Mouse (Mus musculus) intestine, embryonic 16.5 days (tissue): ENCODE measurements around the gene Cox17. TPM values are rescaled to one million over a fixed set of nuclear protein-coding genes. Genes with fewer than 3 reads are reported as not detected.

Source experiments
- ATAC-seq: fragments of 200-750 bp; cut with Nextera tagmentation; 2 replicates; pipeline ENCODE4 v1.8.0; 2017; ENCODE audit warnings: moderate TSS enrichment, moderate library complexity
- H3K27ac ChIP-seq: fragments of 300-500 bp; sonication (generic); 2 replicates; pipeline ENCODE4 v1.5.1; 2014; ENCODE audit warnings: mild to moderate bottlenecking, low read length
- H3K27me3 ChIP-seq: fragments of 300-500 bp; sonication (generic); replicated peaks from 2 replicates; pipeline ENCODE4 v1.6.1; 2014; ENCODE audit warnings: low read length, control low read depth, mixed read lengths; ENCODE audit not compliant: control insufficient read depth, insufficient read depth
- H3K36me3 ChIP-seq: fragments of 300-500 bp; sonication (generic); 2 replicates; pipeline ENCODE4 v1.6.1; 2014; ENCODE audit warnings: low read length, control low read depth; ENCODE audit not compliant: control insufficient read depth, insufficient read depth
- H3K4me1 ChIP-seq: fragments of 300-500 bp; sonication (generic); 2 replicates; pipeline ENCODE4 v1.6.1; 2014; ENCODE audit warnings: low read length, control low read depth, mixed read lengths; ENCODE audit not compliant: control insufficient read depth, insufficient read depth
- H3K4me2 ChIP-seq: fragments of 300-500 bp; sonication (generic); 2 replicates; pipeline ENCODE4 v1.6.1; 2014; ENCODE audit warnings: low read depth, low read length, control low read depth
- H3K4me3 ChIP-seq: fragments of 300-500 bp; sonication (generic); 2 replicates; pipeline ENCODE4 v1.5.1; 2014; ENCODE audit warnings: mild to moderate bottlenecking, low read length
- H3K9ac ChIP-seq: fragments of 300-500 bp; sonication (generic); 2 replicates; pipeline ENCODE4 v1.6.1; 2014; ENCODE audit warnings: low read depth, low read length
- H3K9me3 ChIP-seq: fragments of 300-500 bp; sonication (generic); 2 replicates; pipeline ENCODE4 v1.6.1; 2016; ENCODE audit warnings: low read length, control low read depth; ENCODE audit not compliant: control insufficient read depth
- WGBS: fragments of 180-500 bp; shearing (Covaris S2); extraction: QIAGEN DNeasy Blood & Tissue Kit; methylation state at CpG from one replicate; pipeline ENCODE4 v1.1.7; 2014; 5-methylcytosine and 5-hydroxymethylcytosine counted together
- polyA plus RNA-seq: library from polyadenylated mRNA; unstranded; fragments of >200 nt; fragmentation: Nextera tagmentation; extraction: Ambion mirVana; gene quantifications from 2 replicates; pipeline ENCODE4 v1.2.1, GENCODE M21; 2015

The Cox17 gene
- polyA plus RNA-seq, 1 experiment from 2014 or later = 223 TPM

DNA sequence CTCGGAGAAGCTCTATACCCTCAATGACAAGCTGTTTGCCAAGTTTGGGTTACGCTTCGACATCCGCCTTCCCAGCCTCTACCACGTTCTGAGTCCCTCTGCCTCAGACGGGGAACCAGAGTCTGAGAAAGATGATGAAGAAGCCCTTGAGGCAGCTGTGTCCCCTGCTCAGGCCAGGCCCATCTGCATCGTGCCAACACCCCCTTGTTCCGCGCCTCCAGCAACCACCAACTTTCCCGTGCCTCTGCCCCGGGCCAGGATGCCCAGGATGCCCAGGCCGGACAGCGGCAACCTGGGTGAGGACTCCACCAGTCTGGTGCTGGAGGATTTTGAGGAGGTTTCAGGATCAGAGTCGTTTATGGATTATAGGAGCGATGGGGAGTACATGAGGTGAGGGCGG lies 27.1 kb downstream of the Cox17 start:
- ATAC-seq = no peak
- Histone ChIP-seq H3K4me3 (no peak overlapping the region), H3K9me3 (no peaks in the 10 kb centered on the region), H3K27ac (no peak overlapping the region), H3K4me1 (0 out of 2 replicates have a peak, but pooled peaks cover 9% of the 10 kb centered on the region), H3K4me2 (no peak overlapping the region), H3K36me3 (no peaks in the 10 kb centered on the region), H3K9ac (no peak overlapping the region), H3K27me3 (no peaks in the 10 kb centered on the region)
- 87% methylated on average over 16 of the region's 16 CpGs for WGBS

GRCm38 (mm10) chr16:38374379-38375140 lies 27.8 kb downstream of the Cox17 start:
- H3K9me3 ChIP-seq = no peaks in the 10 kb centered on the region
- 80% methylated on average over 10 of the region's 10 CpGs for WGBS
- H3K27ac ChIP-seq = no peak overlapping the region
- H3K36me3 ChIP-seq = no peaks in the 10 kb centered on the region
- H3K27me3 ChIP-seq = no peaks in the 10 kb centered on the region
- ATAC-seq = no peak
- 0 out of 2 replicates have a peak, but pooled peaks cover 13% of the 10 kb centered on the region for H3K4me1 ChIP-seq
- H3K9ac ChIP-seq = no peak overlapping the region
- H3K4me3 ChIP-seq = no peak overlapping the region
- H3K4me2 ChIP-seq = no peak overlapping the region

GRCm38 (mm10) chr16:38375182-38375581 lies 28.4 kb downstream of the Cox17 start:
- Histone ChIP-seq H3K4me3 (no peak overlapping the region), H3K27me3 (no peaks in the 10 kb centered on the region), H3K4me2 (no peak overlapping the region), H3K36me3 (no peaks in the 10 kb centered on the region), H3K4me1 (0 out of 2 replicates have a peak, but pooled peaks cover 14% of the 10 kb centered on the region), H3K9me3 (no peaks in the 10 kb centered on the region), H3K9ac (no peak overlapping the region), H3K27ac (no peak overlapping the region)
- WGBS = 78% methylated on average over 7 of the region's 7 CpGs
- no peak for ATAC-seq

DNA sequence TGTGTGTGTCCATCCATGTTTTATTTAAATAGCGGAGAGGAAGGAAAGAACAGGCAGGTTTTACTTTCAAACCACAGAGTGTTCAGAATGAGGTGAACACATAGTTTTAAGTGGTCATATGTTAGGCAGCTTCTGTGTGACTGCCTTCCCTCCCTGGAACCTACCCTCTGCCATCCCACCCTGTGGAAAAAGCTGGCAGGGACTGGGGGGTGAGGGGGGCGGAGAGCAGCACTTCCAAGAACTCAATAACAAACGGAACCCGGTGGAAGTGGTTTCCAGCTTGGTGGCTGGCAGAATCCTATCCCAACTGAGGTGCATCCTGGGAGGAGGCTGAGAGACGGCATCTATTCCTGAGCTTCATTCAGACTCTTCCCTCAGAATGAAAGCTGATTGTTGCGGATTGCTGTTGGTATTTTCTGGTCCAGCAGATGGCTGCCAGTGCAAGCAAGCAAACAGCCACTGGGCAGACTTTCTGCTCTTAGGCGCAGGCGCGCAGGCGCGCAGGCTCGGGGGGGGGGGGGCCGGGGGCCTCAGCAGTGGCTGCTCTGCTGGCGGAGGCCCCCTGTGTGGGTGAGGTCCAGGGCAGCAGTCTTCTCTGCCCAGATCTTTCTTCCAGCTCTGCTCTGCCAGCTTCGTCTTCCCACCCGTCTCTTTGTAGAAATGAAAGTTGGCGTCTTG lies 29.5 kb downstream of the Cox17 start:
- H3K9me3 ChIP-seq = no peaks in the 10 kb centered on the region
- no peaks in the 10 kb centered on the region for H3K36me3 ChIP-seq
- 0 out of 2 replicates have a peak overlapping the region, but pooled peaks have one; percentile 18 for H3K27ac ChIP-seq
- H3K4me2 ChIP-seq = peak overlapping the region; percentile 60
- peak overlapping the region; percentile 43 for H3K4me3 ChIP-seq
- H3K4me1 ChIP-seq = 0 out of 2 replicates have a peak, but pooled peaks cover 14% of the 10 kb centered on the region
- 31% methylated on average over 17 of the region's 17 CpGs for WGBS
- ATAC-seq = peak; percentile 77
- H3K9ac ChIP-seq = peak overlapping the region; percentile 66
- H3K27me3 ChIP-seq = no peaks in the 10 kb centered on the region

DNA sequence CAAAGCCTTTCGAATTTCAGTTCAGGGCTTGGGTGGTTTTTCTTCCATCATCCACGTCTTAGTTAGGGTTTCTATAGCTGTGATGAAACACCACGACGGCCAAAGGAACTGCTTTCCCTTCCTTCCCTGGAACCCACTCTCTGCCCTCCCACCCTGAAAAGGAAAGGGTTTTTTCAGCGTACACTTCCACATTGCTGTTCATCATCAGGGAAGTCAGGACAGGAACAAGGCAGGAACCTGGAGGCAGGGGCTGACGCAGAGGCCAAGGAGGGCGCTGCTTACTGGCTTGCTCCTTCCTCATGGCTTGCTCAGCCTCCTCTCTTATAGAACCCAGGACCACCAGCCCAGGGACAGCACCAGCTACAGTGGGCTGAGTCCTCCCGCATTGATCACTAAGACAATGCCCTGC lies 30.1 kb downstream of the Cox17 start:
- Histone ChIP-seq H3K4me2 (peak overlapping the region; percentile 60), H3K4me1 (0 out of 2 replicates have a peak, but pooled peaks cover 14% of the 10 kb centered on the region), H3K9ac (peak overlapping the region; percentile 66), H3K27ac (0 out of 2 replicates have a peak overlapping the region, but pooled peaks have one; percentile 18), H3K27me3 (no peaks in the 10 kb centered on the region), H3K4me3 (peak overlapping the region; percentile 43), H3K9me3 (no peaks in the 10 kb centered on the region), H3K36me3 (no peaks in the 10 kb centered on the region)
- ATAC-seq = peak; percentile 25; the same call in 1 of the 2 replicates
- 45% methylated on average over 8 of the region's 8 CpGs for WGBS

DNA sequence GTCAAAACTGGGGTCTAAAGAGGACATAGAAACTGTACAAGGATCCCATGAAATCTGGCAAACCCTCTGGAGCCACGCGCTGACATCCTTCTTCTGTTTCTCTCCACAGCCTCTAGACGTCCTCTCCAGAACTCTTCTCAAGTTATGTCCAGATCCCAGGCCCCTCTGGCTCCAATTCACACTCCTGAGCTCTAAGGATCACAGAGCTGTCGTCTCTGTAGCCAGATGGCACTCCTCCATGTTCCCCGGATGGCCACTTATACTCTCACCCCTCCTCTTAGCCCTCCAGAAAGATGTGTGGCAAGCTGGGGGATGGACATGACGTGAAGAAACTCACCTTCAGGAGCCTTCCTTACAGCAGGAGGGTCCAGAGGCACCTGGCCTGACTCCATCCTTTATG lies 30.8 kb downstream of the Cox17 start:
- Histone ChIP-seq H3K4me2 (no peak overlapping the region), H3K4me3 (no peak overlapping the region), H3K36me3 (no peaks in the 10 kb centered on the region), H3K9me3 (no peaks in the 10 kb centered on the region), H3K9ac (no peak overlapping the region), H3K27me3 (no peaks in the 10 kb centered on the region), H3K27ac (no peak overlapping the region), H3K4me1 (0 out of 2 replicates have a peak, but pooled peaks cover 14% of the 10 kb centered on the region)
- 84% methylated on average over 6 of the region's 6 CpGs for WGBS
- no peak for ATAC-seq

DNA sequence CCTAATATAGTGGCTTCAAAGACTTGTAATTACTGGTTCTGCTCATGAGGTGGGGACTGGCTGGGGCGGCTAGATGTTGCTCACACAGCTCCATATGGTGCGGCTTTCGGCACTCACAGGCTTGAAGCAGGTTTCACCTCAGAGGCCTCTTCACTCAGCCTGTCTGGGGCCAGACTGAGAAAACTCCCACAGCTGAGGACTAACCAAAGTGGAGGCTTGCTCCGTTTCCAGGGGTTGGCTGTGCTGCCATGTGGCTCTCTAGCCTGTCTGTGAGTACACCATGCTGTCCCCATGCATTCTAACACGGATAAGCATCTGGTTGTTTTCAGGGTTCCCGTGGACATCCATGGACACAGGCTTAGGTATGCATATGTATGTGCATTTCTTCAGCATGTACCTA lies 31.8 kb downstream of the Cox17 start:
- no peaks in the 10 kb centered on the region for H3K27me3 ChIP-seq
- H3K4me3 ChIP-seq = no peak overlapping the region
- H3K4me1 ChIP-seq = 0 out of 2 replicates have a peak, but pooled peaks cover 14% of the 10 kb centered on the region
- no peak overlapping the region for H3K4me2 ChIP-seq
- no peaks in the 10 kb centered on the region for H3K36me3 ChIP-seq
- no peaks in the 10 kb centered on the region for H3K9me3 ChIP-seq
- peak; percentile 43; the same call in 1 of the 2 replicates for ATAC-seq
- no peak overlapping the region for H3K27ac ChIP-seq
- 82% methylated on average over 6 of the region's 6 CpGs for WGBS
- H3K9ac ChIP-seq = no peak overlapping the region

DNA sequence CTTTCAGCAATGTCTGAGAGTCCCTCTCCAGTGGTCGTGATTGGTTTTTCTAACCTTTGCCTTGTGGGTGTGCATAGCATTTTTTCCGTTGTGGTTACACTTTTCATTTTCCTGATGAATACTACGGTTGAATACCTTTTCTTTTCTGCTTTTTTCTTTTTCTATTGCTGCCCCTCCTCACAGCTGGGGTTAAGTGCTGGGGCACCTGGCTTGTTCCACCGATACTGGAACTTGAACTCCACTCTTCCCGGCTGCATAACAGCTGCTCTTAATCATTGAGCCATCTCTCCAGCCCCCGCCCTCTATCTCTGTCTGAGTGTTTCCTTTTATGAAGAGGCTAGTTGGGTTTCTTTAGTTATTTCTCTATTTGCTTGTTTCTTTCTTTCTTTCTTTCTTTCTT lies 32.3 kb downstream of the Cox17 start:
- H3K36me3 ChIP-seq = no peaks in the 10 kb centered on the region
- no peak overlapping the region for H3K4me3 ChIP-seq
- no peak overlapping the region for H3K9ac ChIP-seq
- 27% methylated on average over 6 of the region's 6 CpGs for WGBS
- H3K27ac ChIP-seq = no peak overlapping the region
- peak; percentile 62 for ATAC-seq
- H3K4me1 ChIP-seq = 0 out of 2 replicates have a peak, but pooled peaks cover 14% of the 10 kb centered on the region
- H3K4me2 ChIP-seq = no peak overlapping the region
- no peaks in the 10 kb centered on the region for H3K27me3 ChIP-seq
- no peaks in the 10 kb centered on the region for H3K9me3 ChIP-seq

DNA sequence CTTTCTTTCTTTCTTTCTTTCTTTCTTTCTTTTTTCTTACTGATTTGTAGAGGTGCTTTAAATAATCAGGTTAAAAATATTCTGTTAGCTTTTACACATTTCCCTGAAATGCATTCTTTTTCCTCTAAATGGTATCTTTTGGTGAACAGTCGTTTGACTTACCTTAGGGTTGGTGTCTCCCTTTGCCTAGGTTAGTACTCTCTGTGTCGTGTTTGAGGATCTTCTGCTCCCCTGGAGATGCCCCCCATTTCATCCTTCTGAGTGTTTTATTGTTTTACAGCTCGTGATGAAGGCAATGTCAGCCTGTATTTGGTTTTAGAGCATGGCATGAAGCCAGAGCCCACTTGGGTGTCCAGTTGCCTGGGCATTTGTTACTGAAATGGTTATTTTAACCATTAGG lies 32.7 kb downstream of the Cox17 start:
- Histone ChIP-seq H3K9ac (no peak overlapping the region), H3K4me1 (0 out of 2 replicates have a peak, but pooled peaks cover 14% of the 10 kb centered on the region), H3K4me2 (no peak overlapping the region), H3K4me3 (no peak overlapping the region), H3K27me3 (no peaks in the 10 kb centered on the region), H3K36me3 (no peaks in the 10 kb centered on the region), H3K27ac (no peak overlapping the region), H3K9me3 (no peaks in the 10 kb centered on the region)
- WGBS = 25% methylated on average over 3 of the region's 3 CpGs
- ATAC-seq = no peak
